24 mouse cellular contexts compared by ENCODE assay signal in genomic region chr9:54061666-54062065, GRCm38 (mm10). TPM values are rescaled to one million over a fixed set of nuclear protein-coding genes. Genes with fewer than 3 reads are reported as not detected.
"Had no signal": no experiment of that assay in that cellular context is flagged by ENCODE, and none has a peak within 500 bp of the region (broad histone marks: within the 10 kb centered on the region; RNA-seq: fewer than 3 reads in every experiment).

No protein-coding gene starts in this region.

- H3K4me2 ChIP-seq: heart, embryonic 11.5 days; heart, embryonic 13.5 days; heart, embryonic 15.5 days; hindbrain, embryonic 12.5 days; hindbrain, embryonic 14.5 days; intestine, embryonic 15.5 days; limb, embryonic 13.5 days; liver, embryonic 12.5 days had no signal

- H3K9ac ChIP-seq: heart, embryonic 13.5 days; heart, embryonic 15.5 days; hindbrain, embryonic 12.5 days; hindbrain, embryonic 14.5 days; intestine, embryonic 15.5 days; limb, embryonic 13.5 days; liver, embryonic 12.5 days; liver, embryonic 14.5 days had no signal

- H3K9me3 ChIP-seq: heart, embryonic 13.5 days; heart, embryonic 15.5 days; hindbrain, embryonic 10.5 days; hindbrain, embryonic 12.5 days; intestine, embryonic 15.5 days; limb, embryonic 13.5 days; liver, embryonic 12.5 days had no signal

- DNase-seq: gastrocnemius, postnatal 14 days; gastrocnemius, postnatal 36 days; heart, adult 2 months; heart, postnatal 4 days; kidney, adult 18-20 months; kidney, adult 8-10 months; kidney, postnatal 10 days; kidney, postnatal 25 days; kidney, postnatal 4 days had no signal

- H3K4me3 ChIP-seq: heart, adult 2 months; heart, embryonic 13.5 days; heart, embryonic 15.5 days; hindbrain, embryonic 10.5 days; hindbrain, embryonic 12.5 days; intestine, embryonic 15.5 days; layer of hippocampus, adult 2 months; left cerebral cortex, adult 2 months; limb, embryonic 13.5 days; liver, embryonic 12.5 days had no signal

- H3K27ac ChIP-seq: heart, adult 2 months; heart, embryonic 13.5 days; heart, embryonic 15.5 days; hindbrain, embryonic 10.5 days; hindbrain, embryonic 12.5 days; hindbrain, embryonic 14.5 days; intestine, embryonic 15.5 days; layer of hippocampus, adult 2 months; left cerebral cortex, adult 2 months; limb, embryonic 13.5 days; liver, embryonic 12.5 days; liver, embryonic 14.5 days had no signal

- H3K36me3 ChIP-seq: heart, embryonic 13.5 days; heart, embryonic 15.5 days; hindbrain, embryonic 10.5 days; hindbrain, embryonic 12.5 days; intestine, embryonic 15.5 days; limb, embryonic 13.5 days; liver, embryonic 12.5 days had no signal

- ATAC-seq: hindbrain, embryonic 16.5 days; inflammation-experienced regulatory T-cells, adult 6 months; intestine, embryonic 15.5 days; intestine, postnatal 0 days; liver, embryonic 12.5 days had no signal

- H3K4me1 ChIP-seq: heart, embryonic 13.5 days; hindbrain, embryonic 10.5 days; hindbrain, embryonic 12.5 days; intestine, embryonic 15.5 days; liver, embryonic 12.5 days had no signal

RNA-seq across cellular contexts. Expression of gene Tnfaip8l3, which starts 6.5 kb away (rescaled TPM):
- total RNA-seq: gastrocnemius, postnatal 36 days had no signal
- polyA plus RNA-seq: inflammation-experienced regulatory T-cells, adult 6 months had no signal
